Mouse (Mus musculus) forebrain, embryonic 10.5 days (tissue): ENCODE measurements around the gene Gramd1b. TPM values are rescaled to one million over a fixed set of nuclear protein-coding genes. Genes with fewer than 3 reads are reported as not detected.

Experiments
- DNase-seq: peaks from one replicate; pipeline ENCODE4 v3.0.0-alpha.2; 2017; ENCODE audit warnings: low spot score; ENCODE audit errors: extremely low spot score
- H3K27ac ChIP-seq: fragments of 300-500 bp; sonication (generic); 2 replicates; pipeline ENCODE4 v1.5.1; 2016; ENCODE audit warnings: mild to moderate bottlenecking
- H3K27me3 ChIP-seq: fragments of 300-500 bp; sonication (generic); 2 replicates; pipeline ENCODE4 v1.6.1; 2016; ENCODE audit warnings: mild to moderate bottlenecking; ENCODE audit not compliant: poor library complexity, severe bottlenecking
- H3K36me3 ChIP-seq: fragments of 300-500 bp; sonication (generic); replicated peaks from 2 replicates; pipeline ENCODE4 v1.6.1; 2016; ENCODE audit warnings: mild to moderate bottlenecking, moderate library complexity
- H3K4me1 ChIP-seq: fragments of 300-500 bp; sonication (generic); 2 replicates; pipeline ENCODE4 v1.6.1; 2016
- H3K4me3 ChIP-seq: fragments of 300-500 bp; sonication (generic); 2 replicates; pipeline ENCODE4 v1.5.1; 2016; ENCODE audit warnings: mild to moderate bottlenecking, moderate library complexity
- H3K9me3 ChIP-seq: fragments of 300-500 bp; sonication (generic); 2 replicates; pipeline ENCODE4 v1.6.1; 2016; ENCODE audit warnings: mild to moderate bottlenecking, moderate library complexity
- WGBS: fragments of 180-500 bp; shearing (Covaris S2); methylation state at CpG from one replicate; pipeline ENCODE4 v1.1.7; 2016; 5-methylcytosine and 5-hydroxymethylcytosine counted together
- polyA plus RNA-seq: library from polyadenylated mRNA; unstranded; fragments of >200 nt; fragmentation: Nextera tagmentation; extraction: Ambion mirVana; gene quantifications from 2 replicates; pipeline ENCODE4 v1.2.1, GENCODE M21; 2016

Gene Gramd1b
- polyA plus RNA-seq, 1 experiment from 2014 or later = 3.3 TPM

GRCm38 (mm10) chr9:40245974-40246665 is 285.1 kb downstream of the Gramd1b start:
- Histone ChIP-seq H3K36me3 (no peaks in the 10 kb centered on the region), H3K9me3 (no peaks in the 10 kb centered on the region; the same call in 1 of the 2 replicates), H3K27ac (no peak overlapping the region), H3K27me3 (peaks cover 3% of the 10 kb centered on the region; the same call in 1 of the 2 replicates), H3K4me3 (no peak overlapping the region), H3K4me1 (peaks cover 13% of the 10 kb centered on the region)
- WGBS = 91% methylated on average over 7 of the region's 7 CpGs
- DNase-seq = no peak

DNA sequence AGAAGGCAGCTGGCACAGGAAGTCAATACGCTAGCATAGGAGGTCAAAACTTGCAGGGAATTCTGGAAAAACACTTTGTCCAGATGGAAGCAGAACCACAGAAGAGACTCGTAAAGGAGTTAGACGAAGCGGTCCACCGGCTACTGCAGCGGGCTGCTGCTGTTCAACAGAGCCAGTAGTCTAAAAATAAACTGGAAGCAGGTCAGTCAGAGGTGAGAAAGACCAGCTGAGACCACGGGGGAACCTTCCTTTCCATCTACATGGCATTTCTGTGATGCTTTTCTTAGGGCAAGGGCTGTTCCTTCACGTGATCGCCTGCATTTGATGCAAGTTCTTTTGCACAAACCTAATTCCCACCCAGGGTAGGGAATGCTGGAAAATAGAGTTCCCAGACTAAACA is 285.7 kb downstream of the Gramd1b start:
- Histone ChIP-seq H3K4me1 (peaks cover 19% of the 10 kb centered on the region), H3K27ac (no peak overlapping the region), H3K4me3 (no peak overlapping the region), H3K27me3 (peaks cover 10% of the 10 kb centered on the region), H3K9me3 (no peaks in the 10 kb centered on the region; the same call in 1 of the 2 replicates), H3K36me3 (no peaks in the 10 kb centered on the region)
- DNase-seq = no peak
- 87% methylated on average over 9 of the region's 9 CpGs for WGBS

Other genes with a start within 250 kb of the Gramd1b start
- gene Gm21915, start 139.2 kb upstream of the Gramd1b start, polyA plus RNA-seq = not detected in 2 replicates
- gene Clmp, start 154.6 kb upstream of the Gramd1b start, polyA plus RNA-seq = 14.7 and 15.4 TPM in 2 replicates